Mouse (Mus musculus): ENCODE data around the gene Dtd2.

The Dtd2 gene

GRCm38 (mm10) chr12:52005877-52006632 is at the start of gene Dtd2:
Gene Dtd2, minus strand, starts transcription at chr12:52006501.
- peak; percentile 93 to 98 for DNase-seq (ENCODE audit: low spot score in 2 of 2)

- no peak for DNase-seq (ENCODE audit: low spot score in 2 of 2)
These were observed 43.0 kb upstream of the Dtd2 start for GRCm38 (mm10) chr12:52049324-52049723.

GRCm38 (mm10) chr12:52046371-52046770 is 40.1 kb upstream of the Dtd2 start:
- DNase-seq (ENCODE audit: low spot score in 2 of 2), result no peak

- DNase-seq (ENCODE audit: low spot score in 2 of 2), result no peak
These were observed 36.6 kb upstream of the Dtd2 start for GRCm38 (mm10) chr12:52042818-52043336.

- no peak for DNase-seq (ENCODE audit: low spot score in 2 of 2)
These were observed 32.1 kb upstream of the Dtd2 start for GRCm38 (mm10) chr12:52038352-52038751.

GRCm38 (mm10) chr12:52034956-52035355 is 28.7 kb upstream of the Dtd2 start:
- no peak for DNase-seq (ENCODE audit: low spot score in 2 of 2)

GRCm38 (mm10) chr12:52032276-52032675 is 26.0 kb upstream of the Dtd2 start:
- no peak for DNase-seq (ENCODE audit: low spot score in 2 of 2)

- no peak for DNase-seq (ENCODE audit: low spot score in 2 of 2)
These were observed 21.7 kb upstream of the Dtd2 start, which contains the start of gene Gpr33 for GRCm38 (mm10) chr12:52027963-52028362. Gene Gpr33, minus strand, starts transcription at chr12:52028063.

GRCm38 (mm10) chr12:52014494-52015029 is 8.3 kb upstream of the Dtd2 start:
- no peak for DNase-seq (ENCODE audit: low spot score in 2 of 2)

- DNase-seq (ENCODE audit: low spot score in 2 of 2), result no peak
These were observed 7.7 kb upstream of the Dtd2 start for GRCm38 (mm10) chr12:52014044-52014443.

- DNase-seq (ENCODE audit: low spot score in 2 of 2), result no peak
These were observed 7.0 kb upstream of the Dtd2 start for GRCm38 (mm10) chr12:52013274-52013673.

GRCm38 (mm10) chr12:52012159-52012558 is 5.9 kb upstream of the Dtd2 start:
- no peak for DNase-seq (ENCODE audit: low spot score in 2 of 2)

GRCm38 (mm10) chr12:52010630-52010961 is 4.3 kb upstream of the Dtd2 start:
- no peak for DNase-seq (ENCODE audit: low spot score in 2 of 2)

- DNase-seq (ENCODE audit: low spot score in 2 of 2), result no peak
These were observed 3.8 kb upstream of the Dtd2 start for GRCm38 (mm10) chr12:52009928-52010629.

- DNase-seq (ENCODE audit: low spot score in 2 of 2), result no peak
These were observed 313 bp upstream of the Dtd2 start for GRCm38 (mm10) chr12:52006633-52006994.

GRCm38 (mm10) chr12:52002746-52003145 is 3.6 kb downstream of the Dtd2 start:
- no peak for DNase-seq (ENCODE audit: low spot score in 2 of 2)

GRCm38 (mm10) chr12:52001544-52001943 is 4.8 kb downstream of the Dtd2 start:
- peak; percentile 59 to 65 for DNase-seq (ENCODE audit: low spot score in 2 of 2)

- no peak for DNase-seq (ENCODE audit: low spot score in 2 of 2)
These were observed 7.9 kb downstream of the Dtd2 start for GRCm38 (mm10) chr12:51998366-51998932.

- no peak for DNase-seq (ENCODE audit: low spot score in 2 of 2)
These were observed 10.4 kb downstream of the Dtd2 start for GRCm38 (mm10) chr12:51995738-51996536.

GRCm38 (mm10) chr12:51990629-51991028 is 15.7 kb downstream of the Dtd2 start:
- DNase-seq (ENCODE audit: low spot score in 2 of 2), result no peak

- no peak for DNase-seq (ENCODE audit: low spot score in 2 of 2)
These were observed 17.8 kb downstream of the Dtd2 start for GRCm38 (mm10) chr12:51988536-51988935.

GRCm38 (mm10) chr12:51985826-51986225 is 20.5 kb downstream of the Dtd2 start:
- DNase-seq (ENCODE audit: low spot score in 2 of 2), result no peak
